Mouse (Mus musculus): Measurements from ENCODE around the gene Rgs3.

Rgs3 gene

DNA sequence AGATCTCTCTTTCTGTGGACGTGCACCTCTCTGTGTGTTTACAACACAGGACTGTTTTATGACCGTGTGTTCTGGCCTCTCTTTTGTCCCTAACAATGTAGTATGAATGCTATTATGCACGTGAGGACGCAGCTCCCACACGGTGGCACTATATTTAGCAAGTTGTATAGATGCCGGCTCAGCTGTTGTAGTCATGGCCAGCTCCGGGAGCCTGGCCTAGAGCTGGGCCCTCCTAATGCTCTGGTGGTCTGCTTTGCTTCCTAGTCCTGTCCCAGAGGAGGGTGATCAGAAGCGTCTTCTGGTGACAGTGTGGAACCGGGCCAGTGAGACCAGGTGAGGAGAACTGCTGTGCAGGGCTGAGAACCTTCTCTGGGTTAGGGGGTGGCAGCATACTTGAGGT lies 47.7 kb downstream of the Rgs3 start:
- no peak for DNase-seq

DNA sequence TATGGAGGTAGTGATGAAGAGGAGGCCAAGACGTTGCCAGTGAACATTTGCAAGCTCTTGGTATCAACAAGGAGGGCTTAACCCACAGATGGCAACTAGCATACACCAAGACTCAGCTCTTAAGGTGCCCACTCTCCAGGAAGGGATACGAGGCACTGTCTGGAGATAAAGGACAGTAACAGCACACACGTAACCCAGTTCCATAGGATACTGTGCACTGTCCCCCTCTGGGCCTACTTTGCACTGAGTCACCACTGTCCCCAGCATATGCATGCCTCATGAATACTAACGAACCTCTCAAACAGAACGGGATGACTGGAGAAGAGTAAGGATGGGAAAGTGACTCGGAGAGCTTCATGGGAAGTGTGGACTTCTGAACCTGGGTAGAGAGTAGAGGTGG lies 48.2 kb downstream of the Rgs3 start:
- DNase-seq, result no peak

DNA sequence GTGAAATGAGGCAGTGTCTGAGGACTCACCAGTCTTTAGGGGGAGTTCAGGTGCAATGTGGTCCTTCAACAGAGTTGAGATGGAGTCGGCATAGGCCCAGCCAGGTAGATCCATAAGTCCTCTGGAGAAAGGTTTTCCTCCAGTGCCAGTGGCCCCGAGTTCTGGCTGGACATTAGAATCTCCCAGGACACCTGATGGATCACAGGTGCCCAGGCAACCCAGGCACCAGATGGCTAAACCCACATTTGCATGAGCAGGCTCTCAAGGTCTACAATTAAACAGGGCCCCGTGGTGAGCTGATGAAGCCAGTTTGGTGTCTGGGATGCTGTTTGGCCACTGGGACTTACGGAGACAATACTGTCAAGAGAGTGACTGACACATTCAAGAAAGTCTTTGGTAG lies 49.7 kb downstream of the Rgs3 start:
- no peak for DNase-seq

DNA sequence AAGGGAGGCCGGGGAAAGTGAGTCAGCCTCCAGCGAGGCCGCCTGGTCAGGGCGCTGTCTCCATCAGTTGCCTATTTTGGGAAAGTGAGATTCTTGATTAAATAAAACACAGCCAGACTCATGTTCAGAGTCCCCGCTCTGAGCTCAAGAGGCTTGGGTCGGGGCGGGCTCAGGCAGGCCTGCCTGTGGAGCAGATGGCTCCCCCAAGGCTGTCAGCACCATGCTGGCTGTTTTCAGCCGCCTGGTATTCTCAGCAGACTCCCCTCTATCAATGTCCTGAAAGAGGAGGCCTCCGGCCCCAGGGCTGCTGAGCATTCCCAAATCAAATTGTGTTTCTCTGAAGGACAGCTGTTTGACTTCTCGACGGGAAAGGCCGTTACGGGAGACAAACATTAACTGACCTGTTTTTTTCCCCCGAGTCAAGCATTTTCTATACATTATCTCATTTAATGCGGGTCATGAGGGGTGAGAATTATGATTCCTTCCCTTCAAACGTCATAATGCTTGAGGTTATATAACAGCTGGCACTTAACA lies 50.6 kb downstream of the Rgs3 start:
- no peak for DNase-seq

DNA sequence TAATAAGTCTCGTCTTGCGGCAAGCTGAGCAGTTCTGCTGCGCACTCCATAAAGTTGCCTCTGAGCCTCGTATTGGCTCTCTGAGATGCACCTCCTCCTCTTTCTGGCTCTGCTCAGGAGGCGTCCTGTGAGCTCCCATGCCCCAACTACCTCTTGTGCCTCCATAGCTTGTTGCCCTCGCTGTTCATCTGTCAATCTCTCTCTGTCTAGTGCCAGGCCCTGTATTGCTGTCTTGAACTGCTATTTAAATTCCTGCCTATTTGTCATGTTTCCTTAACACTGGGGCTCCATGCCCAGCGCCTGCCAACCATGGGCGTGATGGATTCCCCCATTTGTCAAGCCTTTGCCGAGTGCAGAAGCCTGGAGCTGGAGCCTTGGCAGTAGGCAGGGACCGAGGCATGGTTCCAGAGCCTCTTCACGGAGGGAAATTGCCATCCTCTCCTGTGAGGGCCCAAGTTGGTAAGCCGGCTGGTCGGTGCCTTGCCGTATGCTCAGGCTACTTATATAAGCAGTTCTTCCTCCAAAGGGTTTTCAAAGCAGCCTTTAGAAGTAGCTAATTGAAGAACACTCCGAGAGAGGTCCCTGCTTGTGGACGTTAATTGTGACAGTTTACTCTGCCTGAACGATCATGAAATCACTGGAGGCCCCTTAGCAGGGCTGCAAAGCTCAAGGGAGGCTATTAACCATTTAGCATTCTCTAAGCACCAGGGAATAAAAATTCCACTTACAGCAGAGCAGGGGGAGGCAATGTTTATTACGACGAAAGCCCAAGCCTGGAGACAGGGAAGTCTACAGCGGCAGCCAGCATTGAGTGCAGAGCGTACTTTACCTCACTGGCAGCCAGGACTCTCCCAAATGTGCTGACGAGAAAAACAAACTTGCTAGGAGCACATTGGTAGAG lies 53.2 kb downstream of the Rgs3 start:
- DNase-seq, result no peak

DNA sequence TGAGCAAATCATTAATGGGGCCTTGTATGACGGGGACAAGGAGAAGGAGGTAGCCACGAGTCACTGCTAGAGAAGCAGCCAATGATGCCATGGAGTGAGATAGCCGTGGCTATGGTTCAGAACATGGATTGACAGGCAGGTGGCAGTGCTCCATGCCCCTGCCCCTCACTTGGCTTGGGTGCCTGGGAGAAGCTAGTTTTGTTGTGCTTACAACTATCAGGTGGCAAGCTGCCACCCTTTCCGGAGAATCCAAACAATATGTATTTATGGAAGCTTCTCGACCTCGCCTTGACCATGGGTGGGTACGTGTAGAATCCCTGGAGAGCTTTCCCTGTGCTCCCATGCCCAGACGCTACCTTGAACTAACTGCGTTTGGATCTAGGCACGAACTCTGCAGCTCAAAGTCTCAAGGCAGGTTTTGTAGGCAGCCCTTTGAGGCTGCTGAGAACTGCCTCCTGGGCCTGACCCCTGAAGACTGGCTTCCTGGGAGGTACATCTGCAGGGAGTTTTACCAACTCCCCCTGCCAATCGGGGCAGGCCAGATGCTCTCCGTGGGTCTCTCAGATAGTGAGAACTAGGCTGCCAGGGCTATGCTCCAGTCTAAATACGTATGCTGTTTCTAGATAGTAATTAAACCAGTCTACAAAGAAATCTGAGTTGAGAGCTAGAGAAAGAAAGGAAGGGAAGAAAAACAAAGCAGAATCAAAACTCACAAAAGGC lies 54.2 kb downstream of the Rgs3 start:
- no peak for DNase-seq

DNA sequence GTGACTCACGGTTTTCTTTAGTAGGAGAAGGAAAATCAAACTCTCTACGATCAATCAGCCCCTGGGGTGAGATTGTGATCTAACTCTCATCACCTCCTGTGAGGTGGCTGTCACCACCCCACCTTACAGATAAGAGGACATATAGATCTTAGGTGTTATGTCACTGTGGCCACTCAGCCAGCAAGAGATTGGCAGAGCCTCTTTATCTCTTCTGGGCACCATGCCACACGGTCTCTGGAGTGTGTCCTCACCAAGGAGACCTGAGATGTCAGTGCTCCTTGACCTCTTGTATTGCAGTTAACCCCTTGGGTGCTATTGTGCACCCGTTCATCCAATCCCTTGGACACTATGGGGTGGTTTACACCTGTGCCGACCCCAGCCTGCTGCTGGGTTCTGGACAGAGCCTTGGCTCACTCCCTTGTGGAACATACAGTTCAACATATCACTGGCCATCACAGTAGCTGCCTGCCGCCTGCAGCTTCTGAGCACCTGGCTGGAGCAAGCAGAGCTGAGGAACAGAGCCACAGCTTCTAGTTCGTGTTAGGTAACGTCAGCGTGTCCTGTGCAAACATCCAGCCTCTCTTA lies 58.3 kb downstream of the Rgs3 start:
- DNase-seq, result no peak

DNA sequence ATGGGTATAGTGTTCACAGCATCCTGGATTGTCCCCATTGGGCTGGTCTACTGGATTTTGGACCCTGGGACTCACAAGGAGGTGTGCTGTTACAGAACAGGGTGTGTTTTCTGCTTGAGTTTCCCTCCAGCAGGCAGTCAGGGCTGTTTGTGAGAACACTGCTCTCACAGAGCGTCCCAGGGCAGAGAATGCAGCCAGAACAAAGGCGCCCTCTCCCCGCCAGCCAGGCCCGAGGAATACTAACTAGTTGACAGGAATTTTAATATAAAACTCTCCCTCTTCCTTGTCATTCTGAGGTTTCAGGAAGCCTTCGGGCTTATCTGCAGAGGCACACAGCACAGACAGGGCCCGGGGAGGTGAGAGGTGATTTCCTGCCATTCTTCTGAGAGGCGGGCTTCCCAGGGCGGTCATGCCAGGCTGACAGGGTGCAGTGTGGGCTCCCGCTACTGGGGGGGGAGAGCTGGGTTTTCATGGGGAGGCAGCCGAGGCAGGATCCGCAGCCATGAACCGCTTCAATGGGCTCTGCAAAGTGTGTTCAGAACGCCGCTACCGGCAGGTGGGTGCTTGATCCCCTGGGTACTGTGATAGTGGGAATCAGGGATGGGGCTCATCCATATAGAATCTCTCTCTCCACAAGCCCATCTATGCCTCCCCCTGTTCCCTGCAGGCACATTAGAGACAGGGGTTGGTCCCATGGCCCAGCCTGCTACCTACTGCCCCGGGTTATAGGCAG lies 59.8 kb downstream of the Rgs3 start:
- DNase-seq, result peak; percentile 81

DNA sequence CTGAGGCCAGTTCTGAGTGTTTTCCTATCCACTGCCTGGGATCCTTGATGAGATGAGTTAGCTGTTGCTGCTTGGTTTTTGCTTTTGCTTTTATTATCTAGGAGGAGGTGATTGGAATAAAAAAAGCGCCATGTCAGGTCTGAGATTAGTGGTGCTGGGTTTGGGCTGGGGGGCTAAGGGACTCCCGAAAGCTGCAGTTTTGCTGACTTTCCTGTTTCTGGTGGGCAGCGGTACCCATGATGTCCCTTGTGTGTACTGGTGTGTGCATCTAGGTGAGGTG lies 60.3 kb downstream of the Rgs3 start:
- no peak for DNase-seq

DNA sequence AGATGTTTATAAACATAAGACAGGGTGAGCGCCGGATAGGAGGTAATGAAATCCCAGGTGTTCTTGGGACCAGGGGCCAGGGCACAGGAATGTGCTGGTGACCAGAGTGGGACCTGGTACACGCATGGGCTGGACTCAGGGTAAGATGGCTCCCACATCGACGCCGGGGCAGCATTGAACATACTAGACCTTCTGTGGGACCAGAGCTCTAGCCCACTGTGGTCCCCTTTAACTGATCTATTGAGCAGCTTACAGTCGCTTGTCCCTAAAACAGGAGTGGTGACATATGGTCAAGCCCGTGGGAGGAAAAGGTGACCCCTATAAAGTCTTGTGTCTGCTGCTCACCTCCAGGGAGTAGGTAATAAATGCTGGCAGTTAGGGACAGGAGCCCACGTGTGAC lies 61.5 kb downstream of the Rgs3 start:
- no peak for DNase-seq

DNA sequence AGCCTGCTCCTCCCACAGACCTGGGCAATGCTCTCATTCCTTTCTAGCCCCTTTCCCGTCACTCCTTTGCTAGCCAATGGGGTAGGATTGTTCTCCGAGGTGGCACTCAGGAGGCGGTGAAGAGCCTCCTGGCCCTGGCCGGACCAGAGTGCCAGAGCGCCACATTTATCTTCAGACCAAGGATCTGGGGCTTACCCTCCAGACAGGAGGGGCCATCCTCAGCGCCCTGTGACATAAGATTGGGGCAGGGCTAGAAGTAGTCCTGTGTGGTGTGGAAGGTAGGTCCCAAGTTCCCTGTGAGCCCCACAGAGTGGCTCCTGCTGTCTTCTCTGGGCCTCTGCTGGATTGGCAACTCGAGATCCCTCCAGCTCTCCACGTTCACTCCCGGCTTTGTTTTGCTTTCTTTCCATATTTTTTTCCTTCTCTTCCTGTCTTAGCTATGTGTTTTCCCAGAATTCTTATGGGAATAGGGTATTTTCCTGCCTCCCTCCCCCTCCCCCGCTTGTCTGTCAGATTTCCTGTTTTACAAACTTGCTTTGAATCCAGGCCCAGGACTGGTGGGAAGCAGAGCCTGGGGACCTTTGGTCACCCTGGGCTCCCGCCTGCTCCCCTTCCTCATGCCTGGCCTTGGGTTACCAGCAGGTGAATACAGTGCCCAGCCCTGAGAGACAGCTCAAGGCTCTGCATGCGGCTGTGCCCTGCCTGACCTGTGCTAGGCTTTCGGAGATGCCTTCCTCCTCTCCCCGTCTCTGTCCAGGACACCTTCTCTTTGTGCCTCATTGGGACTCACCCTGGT lies 62.4 kb downstream of the Rgs3 start:
- DNase-seq, result peak; percentile 75

DNA sequence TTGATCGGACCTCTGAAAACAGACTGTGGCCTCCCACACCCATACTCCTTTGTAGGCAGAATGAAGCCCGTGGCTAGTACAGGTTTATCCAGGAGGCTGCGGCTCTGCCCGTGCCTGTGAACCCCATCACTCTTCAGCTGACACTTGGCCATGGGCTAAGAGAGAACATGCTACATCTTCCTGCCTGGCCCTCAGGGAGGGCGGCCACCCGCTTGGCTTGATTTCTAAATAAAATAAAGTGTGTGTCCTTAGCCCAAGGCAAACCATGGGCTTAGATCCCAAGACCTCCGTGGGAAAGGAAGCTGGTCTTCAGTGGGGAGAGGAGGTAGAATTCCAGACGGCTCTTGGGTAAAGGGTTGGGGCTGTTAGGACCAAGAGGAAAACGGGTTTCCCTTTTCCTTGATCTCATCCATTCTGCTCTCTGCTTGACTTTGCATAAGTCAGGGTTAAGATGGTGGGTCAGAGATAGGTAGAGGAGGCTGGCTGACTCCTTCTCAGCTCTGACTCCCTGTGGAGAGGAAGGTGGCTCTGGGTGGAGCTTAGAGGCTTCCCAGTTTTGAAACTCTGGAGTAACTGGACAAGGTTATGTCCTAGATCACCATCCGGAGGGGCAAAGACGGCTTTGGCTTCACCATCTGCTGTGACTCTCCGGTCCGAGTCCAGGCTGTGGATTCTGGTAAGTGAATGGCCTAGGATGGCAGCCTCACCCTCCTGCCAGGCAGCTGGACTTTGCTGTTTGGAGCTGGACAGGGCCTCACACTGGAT lies 63.8 kb downstream of the Rgs3 start:
- no peak for DNase-seq

DNA sequence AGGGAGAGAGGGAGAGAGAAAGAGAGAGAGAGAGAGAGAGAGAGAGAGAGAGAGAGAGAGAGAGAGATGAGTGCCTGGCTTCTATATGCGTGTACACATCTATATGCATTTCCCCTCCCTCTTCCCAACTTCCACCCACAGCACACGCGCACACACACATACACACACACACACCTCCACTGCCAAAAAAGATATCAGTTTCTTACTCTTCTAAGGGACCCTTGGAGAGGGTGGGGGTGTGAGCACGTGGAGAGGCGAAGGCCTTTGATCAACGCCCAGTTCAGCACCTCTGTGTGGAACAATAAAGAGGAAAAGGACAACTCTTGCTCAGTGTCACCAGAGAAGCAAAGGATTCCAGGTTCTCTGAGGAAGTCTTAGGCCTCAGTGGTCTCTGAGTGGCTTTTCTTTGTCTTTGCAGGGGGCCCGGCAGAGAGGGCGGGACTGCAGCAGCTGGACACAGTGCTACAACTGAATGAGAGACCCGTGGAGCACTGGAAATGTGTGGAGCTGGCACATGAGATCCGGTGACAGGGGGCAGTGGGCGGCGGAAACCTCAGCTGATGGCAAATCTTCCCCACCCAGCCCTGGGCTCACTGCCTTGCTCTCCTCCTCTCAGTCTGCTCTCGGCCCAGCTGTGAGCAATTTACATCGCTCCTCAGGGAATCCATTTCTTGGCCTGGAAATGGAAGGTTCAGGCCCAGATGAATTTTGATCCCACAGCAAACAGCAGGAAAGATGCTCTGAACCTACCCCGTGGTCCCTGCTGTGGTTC lies 65.2 kb downstream of the Rgs3 start:
- no peak for DNase-seq

DNA sequence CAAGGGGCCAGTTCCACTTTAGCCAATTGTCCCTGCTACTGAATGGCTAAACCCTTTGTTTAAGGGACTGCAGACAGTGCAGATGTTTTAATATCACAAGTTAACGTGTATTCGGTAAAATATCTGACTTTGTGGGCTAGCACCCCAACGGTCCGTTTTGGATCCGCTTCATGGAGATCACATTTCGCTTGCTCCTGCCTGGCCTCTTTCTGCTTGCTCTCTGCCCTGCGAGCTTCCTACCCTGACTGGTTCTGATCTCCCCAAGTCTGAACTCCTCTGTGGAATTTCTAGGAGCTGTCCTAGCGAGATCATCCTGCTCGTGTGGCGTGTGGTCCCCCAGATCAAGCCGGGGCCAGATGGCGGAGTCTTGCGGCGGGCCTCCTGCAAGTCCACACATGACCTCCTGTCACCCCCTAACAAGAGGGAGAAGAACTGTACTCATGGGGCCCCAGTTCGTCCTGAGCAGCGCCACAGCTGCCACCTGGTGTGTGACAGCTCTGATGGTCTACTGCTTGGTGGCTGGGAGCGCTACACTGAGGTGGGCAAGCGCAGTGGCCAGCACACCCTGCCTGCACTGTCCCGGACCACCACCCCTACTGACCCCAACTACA lies 65.9 kb downstream of the Rgs3 start:
- no peak for DNase-seq

DNA sequence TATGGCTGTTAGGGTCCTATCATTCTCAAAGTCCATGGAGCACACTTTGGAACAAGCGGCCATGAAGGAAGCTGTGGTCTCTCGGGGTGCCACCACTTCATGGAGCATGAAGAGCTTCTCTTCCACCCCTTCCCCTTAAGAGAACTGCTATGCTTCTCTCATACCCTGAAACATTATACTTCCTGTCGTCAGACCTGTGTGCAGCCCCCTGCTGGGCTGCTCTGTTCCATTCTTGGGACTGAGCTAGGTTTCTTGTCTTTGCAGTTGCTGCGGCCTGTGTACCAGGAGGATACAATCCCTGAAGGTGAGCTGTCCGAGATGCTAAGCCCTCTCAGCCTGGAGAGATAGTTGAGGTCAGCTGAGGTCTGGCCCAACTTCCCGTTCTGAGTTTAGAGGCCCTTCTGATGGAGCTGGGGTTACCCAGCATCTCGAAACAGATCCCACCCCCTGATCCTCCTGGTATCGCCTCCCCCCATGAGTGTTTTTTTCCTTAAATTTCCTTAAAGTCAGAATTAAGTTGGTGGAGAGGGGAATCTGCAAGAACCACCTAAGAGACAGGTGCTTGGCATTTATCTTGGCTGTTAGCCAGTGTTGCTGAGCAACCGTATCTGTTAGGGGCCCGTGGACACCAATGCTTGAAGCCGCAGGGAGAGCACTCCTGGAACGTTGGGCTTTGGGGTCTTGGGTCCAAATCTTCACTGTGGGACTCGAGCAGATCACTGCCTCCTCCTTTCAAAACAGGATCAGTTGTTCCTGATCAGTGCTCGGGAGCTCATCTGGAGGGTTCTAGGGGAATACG lies 66.8 kb downstream of the Rgs3 start:
- DNase-seq, result no peak

DNA sequence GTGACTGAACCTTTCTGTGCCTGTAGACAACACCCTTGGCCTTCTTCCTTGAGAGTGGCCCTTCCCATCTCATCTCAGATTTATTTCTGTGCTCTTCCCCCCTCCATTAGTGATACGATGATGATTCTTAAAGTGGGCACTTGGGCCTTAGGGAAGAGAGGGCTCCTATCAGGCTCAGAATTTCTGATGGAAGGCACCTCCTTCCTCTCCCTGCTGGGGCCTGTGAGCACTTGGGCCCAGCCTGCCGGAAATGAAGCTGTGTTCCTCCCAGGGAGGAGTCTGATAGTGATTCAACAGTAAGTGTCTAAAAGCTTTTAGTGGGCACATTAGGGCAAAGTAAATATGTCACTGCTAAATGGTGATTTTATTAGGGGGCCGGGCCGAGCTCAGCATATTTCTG lies 67.7 kb downstream of the Rgs3 start:
- DNase-seq, result no peak

DNA sequence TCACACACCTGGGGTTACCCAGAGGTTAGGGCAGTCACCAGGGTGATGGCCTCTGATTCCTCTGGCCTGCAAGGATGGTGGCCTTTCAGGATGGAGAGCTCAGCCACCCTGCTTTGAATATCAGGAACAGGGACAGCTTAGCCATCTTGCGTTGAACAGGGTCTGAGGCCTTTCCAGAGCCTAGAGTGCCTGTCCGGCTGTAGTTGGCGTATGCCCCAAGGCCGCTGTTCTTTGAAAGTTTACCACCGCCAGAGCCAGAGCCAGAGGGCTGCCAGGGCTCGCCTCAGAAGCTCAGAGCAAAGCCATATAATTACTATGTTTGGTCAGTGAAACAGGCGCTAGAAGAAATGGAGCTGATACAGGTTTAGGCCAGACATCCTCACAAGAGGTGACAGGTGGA lies 68.9 kb downstream of the Rgs3 start:
- no peak for DNase-seq

DNA sequence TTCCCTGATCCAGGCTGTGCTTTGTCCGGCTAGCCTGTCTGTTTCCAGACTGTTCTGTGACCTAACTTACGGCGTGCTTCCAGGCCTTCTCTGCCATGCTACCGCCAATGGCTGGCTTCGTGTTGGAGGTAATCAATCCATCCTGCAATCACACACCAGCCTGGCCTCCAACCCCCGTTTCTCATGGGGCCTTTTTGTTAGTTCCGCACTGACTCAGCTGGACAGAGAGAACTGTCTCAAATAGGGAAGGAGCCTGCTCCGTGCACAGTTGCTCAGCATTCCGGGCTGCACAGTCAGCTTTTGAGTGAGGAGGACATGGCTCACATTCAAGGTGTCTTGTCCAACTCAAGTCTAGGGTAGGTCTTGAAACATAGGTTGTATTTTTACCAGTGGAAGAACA lies 69.8 kb downstream of the Rgs3 start:
- DNase-seq, result no peak

DNA sequence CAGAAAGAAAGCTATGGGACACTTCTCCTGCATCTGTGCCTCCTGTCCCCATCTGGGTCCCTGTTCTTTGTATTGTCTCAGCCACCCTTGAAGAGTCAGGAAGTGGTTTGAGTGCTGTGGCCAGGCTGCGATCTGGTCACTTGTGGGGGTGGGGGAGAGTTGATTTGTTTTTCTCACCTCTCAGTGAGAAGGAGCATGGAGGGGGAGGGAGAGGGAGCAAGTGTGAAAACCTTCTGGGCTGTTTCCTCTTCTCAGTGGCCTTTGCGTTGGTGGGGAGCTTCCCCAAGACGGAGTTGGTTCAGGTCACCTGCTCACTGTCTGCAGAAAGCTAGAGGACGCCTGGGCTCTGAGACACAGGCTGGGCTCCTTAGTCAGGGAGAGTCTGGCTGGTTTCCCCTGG lies 70.3 kb downstream of the Rgs3 start:
- no peak for DNase-seq

DNA sequence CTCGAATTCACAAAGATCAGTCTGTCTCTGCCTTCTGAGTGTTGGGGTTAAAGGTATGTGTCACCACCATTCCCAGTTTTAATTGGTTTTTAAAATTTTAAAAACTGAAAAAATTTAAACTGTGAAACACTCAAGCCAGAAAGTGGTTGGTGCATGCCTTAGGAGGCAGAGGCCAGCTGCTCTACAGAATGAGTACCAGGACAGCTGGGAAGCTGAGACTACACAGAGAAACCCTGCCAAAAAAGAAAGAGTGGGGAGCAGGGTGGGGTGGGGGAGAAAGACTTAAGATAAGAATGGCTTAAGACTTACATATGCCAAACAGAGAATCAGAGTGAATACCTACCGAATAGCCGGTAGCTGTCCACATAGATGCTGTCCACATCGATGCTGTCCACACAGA lies 73.6 kb downstream of the Rgs3 start:
- DNase-seq, result no peak

All from kidney, postnatal 10 days (tissue).